Mouse (Mus musculus) bone marrow, adult 2 months (tissue): ENCODE results near the gene Atat1.

Source experiments
- CTCF ChIP-seq: fragments of 200-500 bp; IDR thresholded peaks from 2 replicates; pipeline ENCODE4 v1.5.1; 2011; ENCODE audit warnings: low read length, control low read depth; ENCODE audit not compliant: control insufficient read depth, insufficient read depth
- POLR2A ChIP-seq: fragments of 200-500 bp; IDR thresholded peaks from 2 replicates; pipeline ENCODE4 v1.6.1; 2011; ENCODE audit warnings: low read depth, mild to moderate bottlenecking, control low read depth, low read length, borderline replicate concordance; ENCODE audit not compliant: control insufficient read depth

- TF ChIP-seq POLR2A, result no peak
- no peak for TF ChIP-seq CTCF
These were observed 39.6 kb downstream of the Atat1 start for GRCm38 (mm10) chr17:35870151-35870883.
